Mouse (Mus musculus): Measurements from ENCODE around the gene Rab30.

DNA sequence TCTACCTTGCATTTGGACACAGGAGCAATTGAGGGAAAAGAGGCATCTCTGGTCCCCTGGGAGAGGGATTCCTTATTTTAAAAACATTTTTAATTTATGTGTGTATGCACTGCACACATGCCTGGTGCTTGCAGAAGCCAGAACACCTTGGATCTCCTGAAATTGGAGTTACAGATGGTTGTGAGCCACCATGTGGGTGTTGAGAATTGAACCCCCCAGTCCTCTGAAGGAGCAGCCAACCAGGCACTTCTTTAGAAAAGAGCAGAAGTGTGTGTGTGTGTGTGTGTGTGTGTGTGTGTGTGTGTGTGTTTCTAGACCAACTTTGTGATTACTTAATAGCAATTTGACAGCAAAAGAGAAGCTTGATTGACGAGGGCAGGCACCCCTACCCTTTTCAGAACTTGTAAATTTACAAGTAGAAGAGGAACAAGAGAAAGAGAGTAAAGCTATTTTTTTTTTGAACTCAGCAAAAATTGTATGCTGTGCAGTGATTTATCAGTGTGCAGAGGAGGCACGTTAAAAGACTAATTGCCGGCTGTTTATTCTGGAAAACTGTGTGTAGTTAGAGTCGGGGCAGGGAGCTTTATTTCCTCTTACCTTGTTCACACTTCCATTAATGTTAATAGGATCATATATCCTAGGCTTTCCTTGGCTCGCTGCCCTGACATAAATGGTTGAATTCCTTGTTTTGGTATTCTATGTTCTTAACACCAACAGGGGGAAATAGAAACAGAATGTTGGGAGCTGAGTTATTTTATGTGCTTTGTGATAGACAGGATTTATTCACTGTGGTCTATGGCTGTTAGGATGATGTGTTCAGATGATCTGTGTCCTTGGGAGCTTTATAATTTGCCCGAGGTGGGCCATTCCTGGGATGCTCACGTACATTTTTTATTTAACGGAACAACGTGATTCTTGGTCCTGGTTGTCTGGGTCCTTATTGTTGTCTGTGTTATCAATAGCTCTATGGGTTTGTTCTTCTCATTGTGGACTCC, 25.0 kb downstream of the Rab30 start:
- no peak for TF ChIP-seq CTCF (IDR thresholded peaks at IDR 0.05; ENCODE audit: insufficient read depth, low read length)
- no peak for TF ChIP-seq POLR2A (IDR thresholded peaks at IDR 0.05; ENCODE audit: borderline replicate concordance, extremely low read depth, low read depth, low read length)
